Mouse (Mus musculus): Measurements from ENCODE around the gene Clybl. TPM values are rescaled to one million over a fixed set of nuclear protein-coding genes. Genes with fewer than 3 reads are reported as not detected.

The Clybl gene
- polyA plus RNA-seq, 2 experiments = 13.3 to 20.4 TPM

DNA sequence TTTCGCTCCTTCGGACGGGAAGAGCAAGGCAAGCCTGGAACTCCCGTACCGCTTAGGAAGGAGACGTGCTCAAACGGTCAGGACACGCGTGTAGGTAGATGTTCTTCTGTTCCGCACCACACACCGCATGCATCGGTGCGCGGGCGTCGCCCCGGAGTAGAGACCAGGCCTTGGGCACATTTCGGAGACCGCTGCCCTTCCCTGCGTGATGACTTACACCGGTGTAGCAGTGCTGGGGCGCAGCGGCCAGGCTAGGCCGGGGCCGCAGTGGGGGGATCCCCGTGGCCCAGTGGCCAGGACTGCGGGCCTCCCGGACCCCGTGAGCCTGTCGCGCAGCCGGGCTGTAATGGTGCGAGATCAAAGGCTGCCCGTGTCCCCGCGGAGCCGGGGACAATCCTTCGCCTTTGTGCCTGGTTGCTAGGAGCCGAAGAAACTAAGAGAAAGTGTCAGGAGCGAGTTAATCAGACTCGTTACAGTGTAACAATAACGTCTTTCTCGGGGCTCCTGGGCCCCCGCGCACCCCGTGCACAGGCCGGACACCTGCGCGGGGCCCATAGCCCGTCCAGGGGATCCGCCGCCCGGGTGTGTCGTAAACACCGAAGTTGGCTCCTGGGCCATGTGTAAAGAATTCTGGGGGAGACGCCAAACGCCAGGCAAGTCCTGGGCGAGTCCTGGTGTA lies 225.2 kb downstream of the Clybl start:
- H3K9ac ChIP-seq (ENCODE audit: low read depth, low read length, severe bottlenecking) = peak overlapping the region; percentile 47
- WGBS = 2% methylated on average over 58 of the region's 58 CpGs
- no peaks in the 10 kb centered on the region for H3K9me3 ChIP-seq (ENCODE audit: control insufficient read depth, low read length)
- no peak overlapping the region for H3K27ac ChIP-seq (replicated peaks; ENCODE audit: low read depth, low read length)
- peak; percentile 44; the same call in 1 of the 2 replicates for ATAC-seq (ENCODE audit: low FRiP score, low read depth)
- DNase-seq (ENCODE audit: low spot score) = no peak
- H3K4me2 ChIP-seq (replicated peaks; ENCODE audit: low read depth, low read length, severe bottlenecking) = peak overlapping the region; percentile 82
- peaks cover 55% of the 10 kb centered on the region for H3K27me3 ChIP-seq (ENCODE audit: control insufficient read depth, insufficient read depth, low read length)
- no peaks in the 10 kb centered on the region for H3K36me3 ChIP-seq (ENCODE audit: control insufficient read depth, insufficient read depth, low read length)
- H3K4me1 ChIP-seq (ENCODE audit: control insufficient read depth, insufficient read depth, low read length) = peaks cover 14% of the 10 kb centered on the region
- TF ChIP-seq POLR2A (IDR thresholded peaks at IDR 0.05; ENCODE audit: borderline replicate concordance, extremely low read depth, insufficient read depth, insufficient read length) = no peak
- H3K4me3 ChIP-seq (replicated peaks; ENCODE audit: low read length) = peak overlapping the region; percentile 35

DNA sequence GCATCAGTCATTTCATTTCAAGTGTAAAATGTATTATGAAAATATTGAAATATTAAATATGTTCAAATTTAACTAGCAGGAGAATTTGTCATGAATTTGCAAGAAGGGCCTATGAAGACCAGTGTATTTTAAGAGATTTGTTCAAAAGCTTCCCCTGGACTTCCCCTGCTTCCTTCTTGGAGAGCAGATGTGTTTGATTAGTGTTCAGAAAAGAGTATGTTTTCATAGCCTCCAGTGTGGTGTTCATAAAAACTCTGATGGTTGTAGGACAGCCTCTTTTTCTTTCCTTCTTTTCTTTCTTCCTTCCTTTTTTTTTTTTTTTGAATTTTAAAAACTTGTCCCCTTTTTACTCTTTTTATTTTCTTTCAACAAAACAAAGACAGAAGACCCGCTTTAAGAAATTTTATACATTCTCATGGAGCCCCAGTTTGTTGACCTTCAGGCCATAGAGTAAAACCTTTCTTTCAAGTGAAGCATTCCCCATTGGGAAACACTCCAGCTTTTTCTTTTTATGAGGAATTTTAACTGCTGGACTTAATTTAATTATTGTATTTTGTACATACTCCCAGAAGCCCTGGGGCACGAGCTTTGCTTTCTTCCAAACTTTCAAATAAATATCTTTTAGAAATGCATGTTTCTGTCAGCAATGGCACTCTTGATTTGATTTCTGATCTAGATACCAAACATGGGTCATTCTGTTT lies 231.5 kb downstream of the Clybl start:
- Histone ChIP-seq H3K9me3 (ENCODE audit: control insufficient read depth, low read length) (no peaks in the 10 kb centered on the region), H3K36me3 (ENCODE audit: control insufficient read depth, insufficient read depth, low read length) (no peaks in the 10 kb centered on the region), H3K27ac (replicated peaks; ENCODE audit: low read depth, low read length) (no peak overlapping the region), H3K9ac (ENCODE audit: low read depth, low read length, severe bottlenecking) (no peak overlapping the region), H3K4me3 (replicated peaks; ENCODE audit: low read length) (no peak overlapping the region), H3K4me1 (ENCODE audit: control insufficient read depth, insufficient read depth, low read length) (no peaks in the 10 kb centered on the region), H3K4me2 (replicated peaks; ENCODE audit: low read depth, low read length, severe bottlenecking) (no peak overlapping the region), H3K27me3 (ENCODE audit: control insufficient read depth, insufficient read depth, low read length) (peaks cover 10% of the 10 kb centered on the region)
- ATAC-seq (ENCODE audit: low FRiP score, low read depth) (no peak), DNase-seq (ENCODE audit: low spot score) (peak; percentile 29)
- no peak for TF ChIP-seq POLR2A (IDR thresholded peaks at IDR 0.05; ENCODE audit: borderline replicate concordance, extremely low read depth, insufficient read depth, insufficient read length)
- WGBS = 10% methylated on average over 2 of the region's 2 CpGs

DNA sequence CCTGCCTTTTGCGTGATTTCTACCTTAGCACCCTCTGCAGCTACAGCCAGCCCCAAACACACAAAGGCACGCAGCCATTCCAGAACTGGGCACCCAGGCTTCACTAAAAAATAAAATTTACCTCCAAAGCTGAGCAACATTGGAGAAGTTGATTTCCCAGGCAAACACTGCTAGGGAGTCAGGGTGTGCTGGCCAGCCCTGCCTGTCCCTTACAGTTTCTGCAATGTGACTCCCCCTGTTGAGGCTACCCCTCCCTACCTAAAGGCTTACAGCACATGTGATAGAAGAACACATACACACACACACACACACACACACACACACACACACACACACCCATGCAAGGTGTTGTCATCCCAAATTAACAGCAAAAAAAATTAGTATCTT lies 232.0 kb downstream of the Clybl start:
- TF ChIP-seq POLR2A (IDR thresholded peaks at IDR 0.05; ENCODE audit: borderline replicate concordance, extremely low read depth, insufficient read depth, insufficient read length) = no peak
- 18% methylated on average over 2 of the region's 2 CpGs for WGBS
- no peak overlapping the region for H3K4me2 ChIP-seq (replicated peaks; ENCODE audit: low read depth, low read length, severe bottlenecking)

DNA sequence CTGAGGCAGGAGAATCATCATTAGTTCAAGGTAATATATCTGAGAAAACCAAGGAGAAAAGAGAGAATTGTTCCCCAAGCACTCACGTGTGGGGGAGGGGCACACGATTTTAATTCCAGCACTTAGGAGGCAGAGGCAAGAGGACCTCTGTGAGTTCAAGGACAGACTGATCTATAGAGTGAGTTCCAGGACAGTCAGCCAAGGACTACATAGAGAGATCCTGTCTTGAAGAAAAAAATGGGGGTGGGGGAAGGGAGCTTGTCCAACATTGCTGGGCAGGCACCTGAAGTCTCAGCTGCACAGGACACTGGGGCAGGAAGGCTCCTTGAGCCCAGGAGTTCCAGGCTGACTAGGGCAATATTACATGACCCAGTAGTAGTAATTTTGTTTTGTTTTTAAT lies 233.3 kb downstream of the Clybl start:
- no peak overlapping the region for H3K9ac ChIP-seq (ENCODE audit: low read depth, low read length, severe bottlenecking)
- peaks cover 4% of the 10 kb centered on the region for H3K27me3 ChIP-seq (ENCODE audit: control insufficient read depth, insufficient read depth, low read length)
- no peak overlapping the region for H3K27ac ChIP-seq (replicated peaks; ENCODE audit: low read depth, low read length)
- WGBS = 97% methylated on average over 2 of the region's 2 CpGs
- H3K9me3 ChIP-seq (ENCODE audit: control insufficient read depth, low read length) = no peaks in the 10 kb centered on the region
- H3K4me3 ChIP-seq (replicated peaks; ENCODE audit: low read length) = no peak overlapping the region
- no peak overlapping the region for H3K4me2 ChIP-seq (replicated peaks; ENCODE audit: low read depth, low read length, severe bottlenecking)
- DNase-seq (ENCODE audit: low spot score) (no peak), ATAC-seq (ENCODE audit: low FRiP score, low read depth) (no peak)
- no peaks in the 10 kb centered on the region for H3K4me1 ChIP-seq (ENCODE audit: control insufficient read depth, insufficient read depth, low read length)
- TF ChIP-seq POLR2A (IDR thresholded peaks at IDR 0.05; ENCODE audit: borderline replicate concordance, extremely low read depth, insufficient read depth, insufficient read length) = no peak
- no peaks in the 10 kb centered on the region for H3K36me3 ChIP-seq (ENCODE audit: control insufficient read depth, insufficient read depth, low read length)

More for the DNA sequence above, 232.0 kb downstream of the Clybl start:
- peaks cover 6% of the 10 kb centered on the region for H3K27me3 ChIP-seq (ENCODE audit: control insufficient read depth, insufficient read depth, low read length)
- no peaks in the 10 kb centered on the region for H3K36me3 ChIP-seq (ENCODE audit: control insufficient read depth, insufficient read depth, low read length)
- no peaks in the 10 kb centered on the region for H3K4me1 ChIP-seq (ENCODE audit: control insufficient read depth, insufficient read depth, low read length)
- H3K4me3 ChIP-seq (replicated peaks; ENCODE audit: low read length) = no peak overlapping the region
- no peak for ATAC-seq (ENCODE audit: low FRiP score, low read depth)
- no peaks in the 10 kb centered on the region for H3K9me3 ChIP-seq (ENCODE audit: control insufficient read depth, low read length)
- H3K27ac ChIP-seq (replicated peaks; ENCODE audit: low read depth, low read length) = no peak overlapping the region
- DNase-seq (ENCODE audit: low spot score) = no peak
- H3K9ac ChIP-seq (ENCODE audit: low read depth, low read length, severe bottlenecking) = no peak overlapping the region

DNA sequence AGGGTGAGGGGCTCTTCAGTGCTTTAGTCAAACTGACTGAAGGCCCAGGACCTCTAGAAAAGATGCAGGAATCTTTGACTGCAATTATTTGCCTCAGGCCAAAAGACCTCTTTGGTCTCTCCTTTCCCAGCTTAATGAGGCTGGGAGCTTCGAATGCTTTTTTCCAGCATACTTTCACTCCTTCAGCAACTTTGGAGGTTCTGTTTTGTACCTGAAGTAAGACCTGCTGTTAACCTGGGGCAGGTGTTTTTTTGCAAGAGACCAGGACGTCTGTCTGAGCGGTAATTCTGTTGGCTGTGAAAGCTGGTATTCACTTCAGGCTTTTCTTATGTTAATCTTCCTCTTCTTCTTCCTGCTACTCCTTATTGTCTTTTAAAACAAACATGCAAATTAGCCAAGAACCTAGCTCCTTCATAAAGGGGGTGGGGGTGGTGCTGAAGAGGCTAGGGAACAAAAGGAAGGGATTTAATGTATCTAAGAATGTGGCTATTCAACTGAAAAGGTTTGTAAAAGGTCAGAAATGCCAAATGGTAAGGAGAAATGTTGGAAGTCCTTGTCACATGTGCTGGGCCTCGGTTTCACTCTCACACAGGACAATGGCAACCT lies 234.8 kb downstream of the Clybl start:
- Histone ChIP-seq H3K4me1 (ENCODE audit: control insufficient read depth, insufficient read depth, low read length) (no peaks in the 10 kb centered on the region), H3K9ac (ENCODE audit: low read depth, low read length, severe bottlenecking) (no peak overlapping the region), H3K4me3 (replicated peaks; ENCODE audit: low read length) (no peak overlapping the region), H3K36me3 (ENCODE audit: control insufficient read depth, insufficient read depth, low read length) (no peaks in the 10 kb centered on the region), H3K4me2 (replicated peaks; ENCODE audit: low read depth, low read length, severe bottlenecking) (no peak overlapping the region), H3K9me3 (ENCODE audit: control insufficient read depth, low read length) (no peaks in the 10 kb centered on the region), H3K27ac (replicated peaks; ENCODE audit: low read depth, low read length) (no peak overlapping the region), H3K27me3 (ENCODE audit: control insufficient read depth, insufficient read depth, low read length) (no peaks in the 10 kb centered on the region)
- DNase-seq (ENCODE audit: low spot score) (no peak), ATAC-seq (ENCODE audit: low FRiP score, low read depth) (no peak)
- 26% methylated on average over 4 of the region's 4 CpGs for WGBS
- no peak for TF ChIP-seq POLR2A (IDR thresholded peaks at IDR 0.05; ENCODE audit: borderline replicate concordance, extremely low read depth, insufficient read depth, insufficient read length)

Measured in limb, embryonic 14.5 days (tissue).